Mouse (Mus musculus) heart, postnatal 0 days (tissue): Measurements from ENCODE around the gene Ssrp1. TPM values are rescaled to one million over a fixed set of nuclear protein-coding genes. Genes with fewer than 3 reads are reported as not detected.

Experiments
- ATAC-seq: fragments of 200-750 bp; cut with Nextera tagmentation; 2 replicates; pipeline ENCODE4 v1.8.0; 2017; ENCODE audit warnings: low read depth, moderate number of reproducible peaks, moderate library complexity; ENCODE audit not compliant: insufficient read depth
- DNase-seq: peaks from one replicate; pipeline ENCODE4 v3.0.0-alpha.2; 2016; ENCODE audit warnings: low spot score
- H3K27ac ChIP-seq: fragments of 300-500 bp; sonication (generic); 2 replicates; pipeline ENCODE4 v1.5.1; 2014; ENCODE audit warnings: low read depth, mild to moderate bottlenecking
- H3K27me3 ChIP-seq: fragments of 300-500 bp; sonication (generic); 2 replicates; pipeline ENCODE4 v1.6.1; 2014; ENCODE audit warnings: low read length, mixed read lengths; ENCODE audit not compliant: control insufficient read depth, insufficient read depth
- H3K36me3 ChIP-seq: fragments of 300-500 bp; sonication (generic); replicated peaks from 2 replicates; pipeline ENCODE4 v1.6.1; 2014; ENCODE audit warnings: low read length, mixed read lengths; ENCODE audit not compliant: control insufficient read depth, insufficient read depth
- H3K4me1 ChIP-seq: fragments of 300-500 bp; sonication (generic); 2 replicates; pipeline ENCODE4 v1.6.1; 2014; ENCODE audit warnings: antibody characterized with exemption; ENCODE audit not compliant: control insufficient read depth, insufficient read depth
- H3K4me2 ChIP-seq: fragments of 300-500 bp; sonication (generic); 2 replicates; pipeline ENCODE4 v1.6.1; 2014; ENCODE audit warnings: low read depth, mild to moderate bottlenecking, low read length, moderate library complexity
- H3K4me3 ChIP-seq: fragments of 300-500 bp; sonication (generic); 2 replicates; pipeline ENCODE4 v1.5.1; 2014; ENCODE audit warnings: low read depth, low read length
- H3K9ac ChIP-seq: fragments of 300-500 bp; sonication (generic); replicated peaks from 2 replicates; pipeline ENCODE4 v1.6.1; 2014; ENCODE audit warnings: low read depth, low read length, mixed read lengths
- H3K9me3 ChIP-seq: fragments of 300-500 bp; sonication (generic); replicated peaks from 2 replicates; pipeline ENCODE4 v1.6.1; 2016; ENCODE audit warnings: low read length; ENCODE audit not compliant: control insufficient read depth
- CTCF ChIP-seq: IDR thresholded peaks from 2 replicates; pipeline ENCODE4 v1.5.1; 2016; ENCODE audit warnings: antibody characterized with exemption, control low read depth, low read depth
- EP300 ChIP-seq: IDR thresholded peaks from 2 replicates; pipeline ENCODE4 v1.6.1; 2016; ENCODE audit warnings: antibody characterized with exemption, low read depth
- WGBS: fragments of 180-500 bp; shearing (Covaris S2); extraction: QIAGEN DNeasy Blood & Tissue Kit; methylation state at CpG from one replicate; pipeline ENCODE4 v1.1.7; 2014; 5-methylcytosine and 5-hydroxymethylcytosine counted together
- polyA plus RNA-seq: library from polyadenylated mRNA; unstranded; fragments of >200 nt; fragmentation: Nextera tagmentation; extraction: Ambion mirVana; gene quantifications from 2 replicates; pipeline ENCODE4 v1.2.1, GENCODE M21; 2015
- total RNA-seq: library from RNA; depleted of rRNA; stranded (reverse); fragments of >200 nt; gene quantifications from 2 replicates; pipeline ENCODE4 v1.2.3, GENCODE M21; 2014; ENCODE audit warnings: low replicate concordance

The Ssrp1 gene
- total and polyA plus RNA-seq, 2 experiments from 2014 or later, result 63.7 to 106 TPM

DNA sequence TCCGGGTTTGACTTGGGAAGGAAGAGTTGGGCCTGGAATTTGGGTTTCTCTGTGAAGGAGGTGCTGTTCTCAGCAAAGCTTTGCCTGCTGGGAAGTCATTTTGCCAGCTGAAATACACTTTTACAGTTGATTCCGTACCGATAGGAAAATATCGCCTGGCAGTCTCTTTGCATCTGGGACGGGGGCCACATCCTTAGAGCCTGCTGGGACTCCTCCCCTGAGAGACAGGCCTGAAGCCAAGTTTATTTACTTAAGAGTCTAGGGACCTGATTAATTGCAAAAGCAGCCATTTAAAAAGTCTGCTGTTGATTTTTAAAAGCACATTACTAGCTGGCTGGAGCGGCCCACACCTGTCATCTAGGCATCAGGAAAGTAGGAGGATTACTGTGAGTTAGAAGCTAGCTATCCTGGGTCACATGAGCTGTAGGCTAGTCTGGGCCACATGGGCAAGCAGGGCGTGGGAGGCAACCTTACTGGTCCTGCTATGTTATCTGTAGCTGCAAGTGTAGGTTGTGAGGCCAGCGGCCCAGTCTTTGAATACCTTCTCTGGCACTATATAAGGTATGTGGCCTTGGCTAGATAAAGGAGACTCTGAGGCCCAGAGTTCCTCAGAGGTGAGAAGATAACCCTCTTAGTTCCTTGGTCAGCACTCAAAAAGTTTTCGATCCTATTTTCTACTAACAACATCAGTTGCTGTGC is 25.0 kb upstream of the Ssrp1 start:
- ATAC-seq (0 out of 2 replicates have a peak, but pooled peaks have one; percentile 18), DNase-seq (no peak)
- no peak overlapping the region for H3K9ac ChIP-seq
- H3K27ac ChIP-seq, result peak overlapping the region; percentile 31; the same call in 1 of the 2 replicates
- 40% methylated on average over 9 of the region's 9 CpGs for WGBS
- no peak overlapping the region for H3K4me2 ChIP-seq
- TF ChIP-seq EP300, result no peak
- TF ChIP-seq CTCF, result no peak
- no peaks in the 10 kb centered on the region for H3K27me3 ChIP-seq
- no peak overlapping the region for H3K4me3 ChIP-seq
- no peaks in the 10 kb centered on the region for H3K9me3 ChIP-seq
- no peaks in the 10 kb centered on the region for H3K36me3 ChIP-seq
- peaks cover 18% of the 10 kb centered on the region for H3K4me1 ChIP-seq

DNA sequence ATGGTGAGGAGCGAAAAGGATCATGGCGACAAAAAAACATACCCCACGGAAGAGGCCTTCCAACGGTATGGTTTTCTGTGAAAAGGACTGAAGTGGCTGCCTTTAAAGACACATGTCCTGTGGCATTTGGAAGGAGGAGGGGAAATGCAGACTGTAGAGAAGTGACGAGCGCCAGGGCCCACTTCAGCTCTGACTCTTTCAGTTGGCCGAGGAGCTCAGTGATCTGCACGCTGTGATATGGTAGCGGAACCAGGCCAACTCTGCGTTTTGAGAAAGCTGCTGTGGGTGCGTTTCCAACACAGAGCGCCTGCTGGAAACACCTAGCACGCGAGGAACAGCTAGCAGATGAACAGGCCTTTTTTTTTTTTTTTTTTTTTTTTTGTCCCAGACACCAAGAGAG is 24.4 kb upstream of the Ssrp1 start:
- TF ChIP-seq CTCF (no peak), EP300 (no peak)
- 52% methylated on average over 14 of the region's 14 CpGs for WGBS
- peaks cover 18% of the 10 kb centered on the region for H3K4me1 ChIP-seq
- no peaks in the 10 kb centered on the region for H3K27me3 ChIP-seq
- no peak overlapping the region for H3K9ac ChIP-seq
- ATAC-seq (peak; percentile 36; the same call in 1 of the 2 replicates), DNase-seq (peak; percentile 27)
- no peak overlapping the region for H3K27ac ChIP-seq
- H3K9me3 ChIP-seq, result no peaks in the 10 kb centered on the region
- no peak overlapping the region for H3K4me3 ChIP-seq
- no peak overlapping the region for H3K4me2 ChIP-seq
- H3K36me3 ChIP-seq, result no peaks in the 10 kb centered on the region

DNA sequence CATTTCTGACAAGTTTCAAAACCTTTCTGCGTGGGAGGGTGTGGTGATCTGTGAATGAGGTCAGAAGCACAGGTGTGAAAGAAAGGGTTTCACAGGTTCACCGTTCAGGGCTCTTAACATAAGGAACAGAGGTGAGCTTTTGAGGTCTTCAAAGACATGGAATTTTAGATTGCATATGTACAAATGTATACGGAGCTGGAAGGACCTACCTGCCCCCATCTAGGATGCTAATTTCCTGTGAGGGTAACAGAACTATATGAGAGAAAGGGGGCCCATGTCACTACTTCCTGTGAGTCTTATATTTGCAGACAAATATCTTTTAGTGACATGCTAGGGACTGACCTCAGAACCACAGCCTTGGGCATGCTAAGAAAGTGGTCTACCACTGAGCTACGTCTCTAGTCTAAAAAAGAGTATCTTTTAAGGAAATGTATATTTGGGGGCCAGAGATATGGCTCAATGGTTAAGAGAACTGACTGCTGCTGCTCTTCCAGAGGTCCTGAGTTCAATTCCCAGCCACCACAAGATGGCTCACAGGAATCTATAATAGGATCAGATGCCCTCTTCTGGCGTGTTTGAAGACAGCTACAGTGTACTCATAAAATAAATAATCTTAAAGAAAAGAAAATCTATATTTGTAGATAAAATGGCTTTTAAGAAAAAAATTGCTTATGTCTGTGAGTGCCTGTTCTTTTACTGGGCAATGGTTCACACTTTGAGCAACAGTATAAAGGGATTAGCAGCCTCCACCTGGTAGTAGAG is 23.0 kb upstream of the Ssrp1 start:
- H3K9me3 ChIP-seq, result no peaks in the 10 kb centered on the region
- WGBS, result 75% methylated on average over 5 of the region's 5 CpGs
- H3K36me3 ChIP-seq, result no peaks in the 10 kb centered on the region
- no peak for ATAC-seq
- no peak overlapping the region for H3K9ac ChIP-seq
- peaks cover 18% of the 10 kb centered on the region for H3K4me1 ChIP-seq
- H3K27ac ChIP-seq, result no peak overlapping the region
- no peak overlapping the region for H3K4me2 ChIP-seq
- no peak for TF ChIP-seq CTCF
- no peak for TF ChIP-seq EP300
- DNase-seq, result no peak
- H3K27me3 ChIP-seq, result no peaks in the 10 kb centered on the region
- H3K4me3 ChIP-seq, result no peak overlapping the region

DNA sequence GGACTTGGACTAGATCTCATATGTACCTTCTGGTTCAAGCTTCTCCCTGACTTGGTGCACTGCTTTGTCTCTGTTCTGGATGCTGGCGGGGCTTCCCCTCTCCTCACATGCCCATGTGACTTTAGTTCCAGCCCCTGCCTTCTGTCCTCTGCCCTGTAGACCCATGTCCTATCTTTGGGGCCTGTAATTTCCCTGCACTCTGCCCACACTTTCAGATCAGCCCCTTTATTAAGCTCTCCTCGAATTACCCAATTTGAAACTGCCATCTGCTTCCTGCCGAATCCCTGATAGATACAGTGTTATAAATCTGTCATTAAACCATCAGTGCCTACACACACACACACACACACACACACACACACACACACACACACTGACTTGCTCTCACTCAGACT is 22.4 kb upstream of the Ssrp1 start:
- no peak overlapping the region for H3K4me3 ChIP-seq
- H3K9ac ChIP-seq, result no peak overlapping the region
- H3K4me2 ChIP-seq, result no peak overlapping the region
- ATAC-seq (no peak), DNase-seq (no peak)
- no peaks in the 10 kb centered on the region for H3K9me3 ChIP-seq
- WGBS, result 47% methylated on average over 3 of the region's 3 CpGs
- TF ChIP-seq EP300 (no peak), CTCF (no peak)
- no peaks in the 10 kb centered on the region for H3K27me3 ChIP-seq
- peaks cover 18% of the 10 kb centered on the region for H3K4me1 ChIP-seq
- H3K36me3 ChIP-seq, result no peaks in the 10 kb centered on the region
- H3K27ac ChIP-seq, result no peak overlapping the region

DNA sequence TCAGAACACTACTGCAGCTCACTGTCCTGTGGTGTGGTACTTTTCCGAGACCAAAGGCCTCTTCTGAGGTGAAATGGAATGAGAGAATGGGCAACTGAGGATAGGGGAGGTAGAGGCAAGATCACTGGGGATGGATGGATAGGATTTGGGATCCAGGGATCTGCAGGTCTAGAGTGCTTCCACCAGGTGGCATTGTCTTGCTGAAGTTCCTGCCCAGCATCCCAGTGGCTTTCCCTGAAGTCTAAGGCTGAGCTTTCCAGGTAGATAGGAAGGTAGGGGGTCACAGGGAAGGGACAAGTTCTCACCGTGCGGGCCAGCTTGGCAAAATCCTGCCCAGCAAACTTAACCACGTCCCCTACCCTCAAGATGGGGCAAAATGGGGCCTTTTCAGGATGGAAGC is 15.0 kb upstream of the Ssrp1 start:
- Histone ChIP-seq H3K9me3 (no peaks in the 10 kb centered on the region), H3K4me3 (no peak overlapping the region), H3K9ac (no peak overlapping the region), H3K36me3 (no peaks in the 10 kb centered on the region), H3K27me3 (no peaks in the 10 kb centered on the region), H3K4me1 (no peaks in the 10 kb centered on the region), H3K27ac (no peak overlapping the region), H3K4me2 (no peak overlapping the region)
- TF ChIP-seq CTCF (peak; percentile 68), EP300 (no peak)
- WGBS, result 20% methylated on average over 4 of the region's 4 CpGs
- ATAC-seq, result no peak
- DNase-seq, result no peak
